Mouse (Mus musculus) forebrain, embryonic 11.5 days (tissue): ENCODE data around the gene Gtpbp6. TPM values are rescaled to one million over a fixed set of nuclear protein-coding genes. Genes with fewer than 3 reads are reported as not detected.
"Not testable (repeated sequence)": the region's sequence is repeated elsewhere in the genome, so short reads cannot be mapped to it uniquely, and the experiment has no call there.

Experiments used
- ATAC-seq: fragments of 200-750 bp; cut with Nextera tagmentation; replicated peaks from 2 replicates; pipeline ENCODE4 v1.8.0; 2017; ENCODE audit warnings: moderate TSS enrichment; ENCODE audit not compliant: low FRiP score
- DNase-seq: peaks from one replicate; pipeline ENCODE4 v3.0.0-alpha.2; 2017; ENCODE audit warnings: low spot score
- H3K27ac ChIP-seq: fragments of 300-500 bp; sonication (generic); 2 replicates; pipeline ENCODE4 v1.5.1; 2014; ENCODE audit warnings: low read depth, low read length
- H3K27me3 ChIP-seq: fragments of 300-500 bp; sonication (generic); 2 replicates; pipeline ENCODE4 v1.6.1; 2014; ENCODE audit warnings: mild to moderate bottlenecking, low read length, mixed read lengths; ENCODE audit not compliant: control insufficient read depth, insufficient read depth
- H3K36me3 ChIP-seq: fragments of 300-500 bp; sonication (generic); 2 replicates; pipeline ENCODE4 v1.6.1; 2014; ENCODE audit warnings: mild to moderate bottlenecking, low read length, moderate library complexity, mixed read lengths; ENCODE audit not compliant: control insufficient read depth, insufficient read depth
- H3K4me1 ChIP-seq: fragments of 300-500 bp; sonication (generic); replicated peaks from 2 replicates; pipeline ENCODE4 v1.6.1; 2014; ENCODE audit warnings: low read length, mixed read lengths; ENCODE audit not compliant: control insufficient read depth, insufficient read depth
- H3K4me2 ChIP-seq: fragments of 300-500 bp; sonication (generic); 2 replicates; pipeline ENCODE4 v1.6.1; 2014; ENCODE audit warnings: low read depth, mild to moderate bottlenecking, low read length, moderate library complexity, mixed read lengths; ENCODE audit not compliant: severe bottlenecking
- H3K4me3 ChIP-seq: fragments of 300-500 bp; sonication (generic); 2 replicates; pipeline ENCODE4 v1.5.1; 2014; ENCODE audit warnings: low read depth, low read length
- H3K9ac ChIP-seq: fragments of 300-500 bp; sonication (generic); 2 replicates; pipeline ENCODE4 v1.6.1; 2014; ENCODE audit warnings: low read length
- H3K9me3 ChIP-seq: fragments of 300-500 bp; sonication (generic); 2 replicates; pipeline ENCODE4 v1.6.1; 2016; ENCODE audit warnings: low read length, mixed read lengths; ENCODE audit not compliant: control insufficient read depth
- WGBS: fragments of 180-500 bp; shearing (Covaris S2); extraction: QIAGEN DNeasy Blood & Tissue Kit; methylation state at CpG from one replicate; pipeline ENCODE4 v1.1.7; 2014; 5-methylcytosine and 5-hydroxymethylcytosine counted together
- polyA plus RNA-seq: library from polyadenylated mRNA; unstranded; fragments of >200 nt; fragmentation: Nextera tagmentation; extraction: Ambion mirVana; gene quantifications from 2 replicates; pipeline ENCODE4 v1.2.1, GENCODE M21; 2014

Gene Gtpbp6
- polyA plus RNA-seq, 1 experiment from 2014 or later: 24.4 TPM

DNA sequence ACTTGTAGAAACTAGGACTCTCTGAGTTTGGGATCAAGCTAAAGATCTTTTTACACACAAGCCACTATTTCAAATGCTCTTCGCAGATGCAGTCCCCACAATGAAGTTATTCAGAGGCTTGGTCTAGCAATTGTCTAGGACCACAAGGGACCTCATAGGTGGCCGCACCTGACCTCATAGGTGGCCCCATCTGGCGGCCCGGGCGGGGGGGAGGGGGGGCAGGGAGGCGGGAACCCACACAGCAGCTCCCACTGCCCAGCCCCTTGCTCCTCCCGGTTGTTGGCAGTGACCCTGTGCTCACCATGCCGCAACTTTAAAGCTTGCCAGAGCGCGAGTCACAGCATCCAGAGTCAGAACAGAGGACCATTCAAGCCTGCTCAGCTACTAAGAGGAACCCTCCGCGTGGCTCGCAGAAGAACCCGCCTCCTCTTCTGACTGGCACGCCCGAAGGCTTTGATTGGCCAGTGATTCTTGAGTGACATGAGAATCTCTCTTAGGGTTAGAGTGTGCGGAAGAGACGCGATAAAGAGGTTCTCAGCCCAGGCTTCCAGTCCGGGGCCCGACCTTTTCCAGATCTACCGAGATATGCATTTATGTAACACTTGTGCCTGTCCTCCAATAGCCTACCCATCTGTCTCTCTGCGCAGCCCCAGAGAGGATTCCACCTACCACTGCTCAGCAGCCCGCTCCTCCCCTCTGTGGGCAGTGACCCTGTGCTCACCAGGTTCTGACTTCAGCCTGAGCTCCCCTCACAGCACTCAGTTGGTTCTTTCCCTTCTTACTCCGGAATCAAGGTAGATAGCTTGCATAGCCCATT, 13.8 kb downstream of the Gtpbp6 start, which contains the start of gene Gm35315:
Gene Gm35315, minus strand, starts transcription at position 391 of the 817 bp plus-strand sequence.
- H3K27ac ChIP-seq: no peak within 1 kb of the TSS
- H3K9me3 ChIP-seq: no peaks in the 10 kb centered on the region
- H3K4me3 ChIP-seq: peak within 1 kb of the TSS; percentile 49
- no peaks in the 10 kb centered on the region for H3K27me3 ChIP-seq
- DNase-seq (peak; percentile 89), ATAC-seq (peak; percentile 98)
- no peaks in the 10 kb centered on the region for H3K36me3 ChIP-seq
- H3K4me1 ChIP-seq: no peaks in the 10 kb centered on the region; the same call in 1 of the 2 replicates
- WGBS: under 1% methylated on average over 25 of the region's 25 CpGs
- peak within 1 kb of the TSS; percentile 65 for H3K9ac ChIP-seq
- peak within 1 kb of the TSS; percentile 53 for H3K4me2 ChIP-seq

DNA sequence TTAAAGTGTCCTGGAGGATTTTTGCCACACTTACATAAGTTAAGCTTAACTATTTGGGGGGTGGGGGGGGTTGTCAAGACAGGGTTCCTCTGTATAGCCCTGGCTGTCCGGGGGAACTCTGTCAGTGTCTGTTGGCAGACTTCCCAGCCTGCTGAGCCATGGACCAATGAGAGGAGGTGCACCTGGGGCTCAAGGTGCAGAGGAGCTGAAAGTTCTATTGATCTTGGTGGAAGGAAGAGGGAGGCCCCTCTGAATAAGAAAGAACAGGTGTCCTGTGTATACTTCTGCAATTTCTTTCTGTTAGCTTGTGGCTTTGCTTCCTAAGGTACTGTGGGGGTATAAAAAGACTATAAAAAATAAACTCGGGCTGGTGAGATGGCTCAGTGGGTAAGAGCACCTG, 16.5 kb downstream of the Gtpbp6 start:
- WGBS: 85% methylated on average over 2 of the region's 2 CpGs
- Histone ChIP-seq H3K4me2 (no peak overlapping the region), H3K9ac (no peak overlapping the region), H3K9me3 (no peaks in the 10 kb centered on the region), H3K4me1 (no peaks in the 10 kb centered on the region; the same call in 1 of the 2 replicates), H3K27ac (no peak overlapping the region), H3K36me3 (no peaks in the 10 kb centered on the region), H3K27me3 (no peaks in the 10 kb centered on the region), H3K4me3 (no peak overlapping the region)
- no peak for DNase-seq
- no peak for ATAC-seq

DNA sequence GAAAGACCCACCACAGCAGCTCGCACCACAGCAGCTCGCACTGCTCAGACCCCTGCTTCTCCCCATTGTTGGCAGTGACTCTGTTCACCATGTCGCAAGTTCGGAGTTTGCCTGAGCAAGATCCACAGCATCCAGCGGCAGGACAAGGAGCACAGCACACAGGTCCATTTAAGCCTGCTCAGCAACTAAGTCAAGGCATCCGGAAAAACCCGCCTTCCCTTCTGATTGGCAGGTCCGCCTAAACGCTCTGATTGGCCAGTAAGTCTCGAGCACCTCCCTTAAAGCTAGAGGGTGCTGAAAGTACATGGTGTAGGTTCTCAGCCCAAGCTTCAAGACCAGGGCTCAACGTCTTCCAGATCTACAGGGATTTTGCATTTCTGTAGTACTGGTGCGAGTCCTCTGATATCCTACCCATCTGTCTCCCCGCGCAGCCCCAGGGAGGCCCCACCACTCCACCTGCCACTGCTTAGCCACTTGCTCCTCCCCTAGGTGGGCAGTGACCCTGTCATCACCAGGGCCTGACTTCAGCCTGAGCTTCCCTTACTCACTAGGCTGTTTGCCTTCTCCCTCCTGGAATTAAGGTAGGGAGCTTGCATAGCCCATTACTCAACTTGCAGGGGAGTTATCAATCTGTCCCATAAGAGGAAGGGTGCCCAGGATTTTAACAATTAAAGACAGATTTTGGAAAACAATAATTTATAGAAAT, 21.7 kb downstream of the Gtpbp6 start:
- no peaks in the 10 kb centered on the region for H3K36me3 ChIP-seq
- 39% methylated on average over 14 of the region's 14 CpGs for WGBS
- H3K27me3 ChIP-seq: no peaks in the 10 kb centered on the region
- H3K4me2 ChIP-seq: no peak overlapping the region
- H3K4me1 ChIP-seq: no peaks in the 10 kb centered on the region
- H3K27ac ChIP-seq: no peak overlapping the region
- no peak overlapping the region for H3K9ac ChIP-seq
- H3K9me3 ChIP-seq: no peaks in the 10 kb centered on the region
- no peak overlapping the region for H3K4me3 ChIP-seq
- DNase-seq: no peak
- no peak for ATAC-seq

- Histone ChIP-seq H3K27ac (no peak overlapping the region), H3K27me3 (no peaks in the 10 kb centered on the region), H3K9me3 (peaks cover 7% of the 10 kb centered on the region; the same call in 1 of the 2 replicates), H3K9ac (no peak overlapping the region), H3K36me3 (no peaks in the 10 kb centered on the region; the same call in 1 of the 2 replicates), H3K4me3 (no peak overlapping the region), H3K4me2 (no peak overlapping the region), H3K4me1 (no peaks in the 10 kb centered on the region)
- ATAC-seq (no peak), DNase-seq (no peak)
- WGBS: 83% methylated on average over 4 of the region's 4 CpGs
These were observed 25.0 kb downstream of the Gtpbp6 start for GRCm38 (mm10) chr5:110082961-110083360.

- H3K4me3 ChIP-seq, H3K9ac ChIP-seq, H3K27me3 ChIP-seq, H3K9me3 ChIP-seq, ATAC-seq, DNase-seq, H3K27ac ChIP-seq, H3K4me1 ChIP-seq, H3K36me3 ChIP-seq, H3K4me2 ChIP-seq: not testable (repeated sequence)
- 95% methylated on average over 2 of the region's 2 CpGs for WGBS
These were observed 35.6 kb downstream of the Gtpbp6 start, which contains the start of gene Gm17655 for GRCm38 (mm10) chr5:110072413-110072812. Gm17655 (minus strand) TSS chr5:110072513.

DNA sequence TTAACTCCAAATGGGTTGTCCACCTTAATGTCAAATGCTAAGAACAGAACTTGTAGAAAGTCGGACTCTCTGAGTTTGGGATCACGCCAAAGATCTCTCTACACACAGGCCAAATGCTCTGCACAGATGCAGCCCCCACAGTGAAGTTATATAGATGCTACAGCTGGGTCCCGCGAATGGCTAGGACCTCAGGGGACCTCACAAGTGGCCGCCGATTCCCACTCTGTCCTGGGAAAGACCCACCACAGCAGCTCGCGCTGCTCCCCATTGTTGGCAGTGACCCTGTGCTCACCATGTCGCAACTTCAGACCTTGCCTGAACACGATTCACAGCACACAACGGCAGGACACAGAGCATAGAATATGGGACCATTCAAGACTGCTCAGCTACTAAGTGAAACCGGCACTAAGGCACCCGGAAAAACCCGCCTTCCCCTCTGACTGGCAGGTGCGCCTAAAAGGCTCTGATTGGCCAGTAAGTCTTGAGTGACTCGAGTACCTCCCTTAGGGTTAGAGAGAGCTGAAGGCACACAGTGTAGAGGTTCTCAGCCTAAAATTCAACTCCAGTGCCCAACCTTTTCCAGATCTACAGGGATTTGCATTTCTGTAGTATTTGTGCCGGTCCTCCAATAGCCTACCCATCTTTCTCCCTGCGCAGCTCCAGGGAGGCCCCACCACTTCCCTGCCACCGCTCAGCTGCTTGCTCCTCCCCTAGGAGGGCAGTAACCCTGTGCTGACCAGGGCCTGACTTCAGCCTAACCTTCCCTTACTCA, 50.2 kb downstream of the Gtpbp6 start:
- Histone ChIP-seq H3K9ac (peak overlapping the region; percentile 60), H3K4me2 (peak overlapping the region; percentile 50), H3K9me3 (no peaks in the 10 kb centered on the region), H3K4me1 (no peaks in the 10 kb centered on the region), H3K27me3 (no peaks in the 10 kb centered on the region), H3K36me3 (no peaks in the 10 kb centered on the region), H3K4me3 (peak overlapping the region; percentile 46), H3K27ac (0 out of 2 replicates have a peak overlapping the region, but pooled peaks have one; percentile 3)
- 3% methylated on average over 19 of the region's 19 CpGs for WGBS
- ATAC-seq (peak; percentile 99), DNase-seq (peak; percentile 74)

Other genes with a start within 250 kb of the Gtpbp6 start
- gene Gm15446, start 184.8 kb downstream of the Gtpbp6 start, polyA plus RNA-seq: 0.68 and 1.1 TPM in 2 replicates
- 28.0 and 28.6 TPM in 2 replicates for gene Zfp932, start 111.7 kb downstream of the Gtpbp6 start, polyA plus RNA-seq
- gene Gm17655, start 35.7 kb downstream of the Gtpbp6 start, polyA plus RNA-seq: 5.7 and 6.4 TPM in 2 replicates
- 1.3 and 2.7 TPM in 2 replicates for gene Gm35315, start 13.8 kb downstream of the Gtpbp6 start, polyA plus RNA-seq
- gene Plcxd1, start 8.2 kb downstream of the Gtpbp6 start, polyA plus RNA-seq: 0.43 and 1.3 TPM in 2 replicates
- 6.3 and 6.4 TPM in 2 replicates for gene Zfp605, start 1.9 kb upstream of the Gtpbp6 start, polyA plus RNA-seq
- gene Chfr, start 27.6 kb upstream of the Gtpbp6 start, polyA plus RNA-seq: 64.1 and 69.2 TPM in 2 replicates
- gene Golga3, start 68.5 kb upstream of the Gtpbp6 start, polyA plus RNA-seq: 20.0 and 20.7 TPM in 2 replicates
- 39.0 and 48.6 TPM in 2 replicates for gene Ankle2, start 122.8 kb upstream of the Gtpbp6 start, polyA plus RNA-seq
- 92.4 and 104 TPM in 2 replicates for gene Pgam5, start 161.7 kb upstream of the Gtpbp6 start, polyA plus RNA-seq
- gene Pxmp2, start 178.0 kb upstream of the Gtpbp6 start, polyA plus RNA-seq: 10.7 and 12.2 TPM in 2 replicates
- 49.8 and 50.7 TPM in 2 replicates for gene Pole, start 178.1 kb upstream of the Gtpbp6 start, polyA plus RNA-seq
- gene P2rx2, start 235.0 kb upstream of the Gtpbp6 start, polyA plus RNA-seq: 1.0 and 1.3 TPM in 2 replicates
- gene Lrcol1, start 236.5 kb upstream of the Gtpbp6 start, polyA plus RNA-seq: not detected in 2 replicates